Mouse (Mus musculus): ENCODE measurements around the gene Yif1b. TPM values are rescaled to one million over a fixed set of nuclear protein-coding genes. Genes with fewer than 3 reads are reported as not detected.
A peak's percentile ranks its signal among the peaks of the same experiment; 100 is the strongest.
"Not testable (repeated sequence)": the region's sequence is repeated elsewhere in the genome, so short reads cannot be mapped to it uniquely, and the experiment has no call there.

The Yif1b gene
- polyA plus RNA-seq, 1 experiment from 2014 or later, result 114 TPM

- peaks cover 15% of the 10 kb centered on the region for H3K27me3 ChIP-seq (replicated peaks; ENCODE audit: control insufficient read depth, insufficient read depth, low read length)
- H3K4me2 ChIP-seq (ENCODE audit: low read length), result no peak overlapping the region
- WGBS, result 84% methylated on average over 5 of the region's 5 CpGs
- no peak overlapping the region for H3K9ac ChIP-seq (ENCODE audit: low read depth, low read length)
- H3K9me3 ChIP-seq (ENCODE audit: control insufficient read depth, low read length), result no peaks in the 10 kb centered on the region
- ATAC-seq, result no peak
- H3K36me3 ChIP-seq (ENCODE audit: control insufficient read depth, insufficient read depth, low read length), result no peaks in the 10 kb centered on the region
- H3K27ac ChIP-seq (ENCODE audit: low read depth, low read length), result no peak overlapping the region
- H3K4me3 ChIP-seq (ENCODE audit: low read length), result no peak overlapping the region
- H3K4me1 ChIP-seq (ENCODE audit: control insufficient read depth, insufficient read depth, low read depth, low read length), result peaks cover 16% of the 10 kb centered on the region
Observed at GRCm38 (mm10) chr7:29234661-29235060, 3.5 kb upstream of the Yif1b start.

DNA sequence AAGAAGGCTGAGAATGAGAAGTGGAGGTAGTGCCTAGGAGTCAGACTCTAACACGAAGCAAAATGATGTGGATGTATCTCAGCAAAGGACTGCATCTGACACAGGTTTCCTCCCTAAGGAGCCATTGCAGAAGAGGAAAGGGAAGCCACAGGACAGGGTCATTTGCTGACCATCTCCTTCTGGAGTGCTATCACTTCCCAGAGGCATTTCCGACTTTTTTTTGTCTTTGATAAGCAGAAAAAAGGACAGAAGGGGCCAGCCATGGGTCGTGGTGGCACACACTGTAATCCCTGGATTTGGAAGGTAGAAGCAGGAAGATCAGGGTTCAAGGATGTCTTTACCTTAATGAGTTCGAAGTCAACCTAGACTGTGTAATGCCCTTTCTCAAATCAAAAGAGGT, 1.5 kb upstream of the Yif1b start:
- H3K9me3 ChIP-seq (ENCODE audit: control insufficient read depth, low read length), result no peaks in the 10 kb centered on the region
- ATAC-seq, result no peak
- no peak overlapping the region for H3K9ac ChIP-seq (ENCODE audit: low read depth, low read length)
- peaks cover 9% of the 10 kb centered on the region for H3K27me3 ChIP-seq (replicated peaks; ENCODE audit: control insufficient read depth, insufficient read depth, low read length)
- H3K4me2 ChIP-seq (ENCODE audit: low read length), result no peak overlapping the region
- WGBS, result 89% methylated on average over 4 of the region's 4 CpGs
- no peak overlapping the region for H3K27ac ChIP-seq (ENCODE audit: low read depth, low read length)
- H3K4me3 ChIP-seq (ENCODE audit: low read length), result no peak overlapping the region
- H3K36me3 ChIP-seq (ENCODE audit: control insufficient read depth, insufficient read depth, low read length), result no peaks in the 10 kb centered on the region
- H3K4me1 ChIP-seq (ENCODE audit: control insufficient read depth, insufficient read depth, low read depth, low read length), result peaks cover 16% of the 10 kb centered on the region

GRCm38 (mm10) chr7:29237596-29237995, 533 bp upstream of the Yif1b start:
- H3K4me1 ChIP-seq (ENCODE audit: control insufficient read depth, insufficient read depth, low read depth, low read length); H3K36me3 ChIP-seq (ENCODE audit: control insufficient read depth, insufficient read depth, low read length); H3K9me3 ChIP-seq (ENCODE audit: control insufficient read depth, low read length); H3K27me3 ChIP-seq (replicated peaks; ENCODE audit: control insufficient read depth, insufficient read depth, low read length): not testable (repeated sequence)
- Histone ChIP-seq H3K27ac (ENCODE audit: low read depth, low read length) (peak overlapping the region; percentile 89), H3K9ac (ENCODE audit: low read depth, low read length) (peak overlapping the region; percentile 68), H3K4me3 (ENCODE audit: low read length) (peak overlapping the region; percentile 80), H3K4me2 (ENCODE audit: low read length) (peak overlapping the region; percentile 91)
- WGBS, result 28% methylated on average over 6 of the region's 6 CpGs
- peak; percentile 9; the same call in 1 of the 2 replicates for ATAC-seq

- ATAC-seq, result no peak
- Histone ChIP-seq H3K27ac (ENCODE audit: low read depth, low read length) (no peak overlapping the region), H3K4me1 (ENCODE audit: control insufficient read depth, insufficient read depth, low read depth, low read length) (no peaks in the 10 kb centered on the region), H3K27me3 (replicated peaks; ENCODE audit: control insufficient read depth, insufficient read depth, low read length) (peaks cover 20% of the 10 kb centered on the region), H3K4me2 (ENCODE audit: low read length) (no peak overlapping the region), H3K9me3 (ENCODE audit: control insufficient read depth, low read length) (no peaks in the 10 kb centered on the region), H3K9ac (ENCODE audit: low read depth, low read length) (no peak overlapping the region), H3K36me3 (ENCODE audit: control insufficient read depth, insufficient read depth, low read length) (peaks cover 9% of the 10 kb centered on the region; the same call in 1 of the 2 replicates), H3K4me3 (ENCODE audit: low read length) (no peak overlapping the region)
- WGBS, result 88% methylated on average over 7 of the region's 7 CpGs
Observed at GRCm38 (mm10) chr7:29244732-29245416, 6.7 kb downstream of the Yif1b start.

- H3K9me3 ChIP-seq (ENCODE audit: control insufficient read depth, low read length), result no peaks in the 10 kb centered on the region
- H3K4me1 ChIP-seq (ENCODE audit: control insufficient read depth, insufficient read depth, low read depth, low read length), result no peaks in the 10 kb centered on the region
- no peak overlapping the region for H3K4me2 ChIP-seq (ENCODE audit: low read length)
- H3K4me3 ChIP-seq (ENCODE audit: low read length), result no peak overlapping the region
- no peak overlapping the region for H3K27ac ChIP-seq (ENCODE audit: low read depth, low read length)
- H3K27me3 ChIP-seq (replicated peaks; ENCODE audit: control insufficient read depth, insufficient read depth, low read length), result peaks cover 20% of the 10 kb centered on the region
- peaks cover 9% of the 10 kb centered on the region; the same call in 1 of the 2 replicates for H3K36me3 ChIP-seq (ENCODE audit: control insufficient read depth, insufficient read depth, low read length)
- no peak for ATAC-seq
- H3K9ac ChIP-seq (ENCODE audit: low read depth, low read length), result no peak overlapping the region
- 87% methylated on average over 5 of the region's 5 CpGs for WGBS
Observed at GRCm38 (mm10) chr7:29246015-29246414, 7.9 kb downstream of the Yif1b start.

- H3K4me1 ChIP-seq (ENCODE audit: control insufficient read depth, insufficient read depth, low read depth, low read length), result no peaks in the 10 kb centered on the region
- H3K4me3 ChIP-seq (ENCODE audit: low read length), result no peak overlapping the region
- peaks cover 9% of the 10 kb centered on the region; the same call in 1 of the 2 replicates for H3K36me3 ChIP-seq (ENCODE audit: control insufficient read depth, insufficient read depth, low read length)
- peaks cover 20% of the 10 kb centered on the region for H3K27me3 ChIP-seq (replicated peaks; ENCODE audit: control insufficient read depth, insufficient read depth, low read length)
- ATAC-seq, result no peak
- WGBS, result 86% methylated on average over 21 of the region's 21 CpGs
- H3K4me2 ChIP-seq (ENCODE audit: low read length), result no peak overlapping the region
- H3K9ac ChIP-seq (ENCODE audit: low read depth, low read length), result no peak overlapping the region
- H3K9me3 ChIP-seq (ENCODE audit: control insufficient read depth, low read length), result no peaks in the 10 kb centered on the region
- no peak overlapping the region for H3K27ac ChIP-seq (ENCODE audit: low read depth, low read length)
Observed at GRCm38 (mm10) chr7:29246619-29247313, 8.6 kb downstream of the Yif1b start.

- Histone ChIP-seq H3K27me3 (replicated peaks; ENCODE audit: control insufficient read depth, insufficient read depth, low read length) (peaks cover 20% of the 10 kb centered on the region), H3K4me2 (ENCODE audit: low read length) (peak overlapping the region; percentile 47), H3K9ac (ENCODE audit: low read depth, low read length) (no peak overlapping the region), H3K4me3 (ENCODE audit: low read length) (peak overlapping the region; percentile 22), H3K4me1 (ENCODE audit: control insufficient read depth, insufficient read depth, low read depth, low read length) (no peaks in the 10 kb centered on the region), H3K36me3 (ENCODE audit: control insufficient read depth, insufficient read depth, low read length) (peaks cover 9% of the 10 kb centered on the region; the same call in 1 of the 2 replicates), H3K27ac (ENCODE audit: low read depth, low read length) (no peak overlapping the region), H3K9me3 (ENCODE audit: control insufficient read depth, low read length) (no peaks in the 10 kb centered on the region)
- ATAC-seq, result no peak
- 27% methylated on average over 16 of the region's 16 CpGs for WGBS
Observed at GRCm38 (mm10) chr7:29247314-29247700, 9.2 kb downstream of the Yif1b start.

DNA sequence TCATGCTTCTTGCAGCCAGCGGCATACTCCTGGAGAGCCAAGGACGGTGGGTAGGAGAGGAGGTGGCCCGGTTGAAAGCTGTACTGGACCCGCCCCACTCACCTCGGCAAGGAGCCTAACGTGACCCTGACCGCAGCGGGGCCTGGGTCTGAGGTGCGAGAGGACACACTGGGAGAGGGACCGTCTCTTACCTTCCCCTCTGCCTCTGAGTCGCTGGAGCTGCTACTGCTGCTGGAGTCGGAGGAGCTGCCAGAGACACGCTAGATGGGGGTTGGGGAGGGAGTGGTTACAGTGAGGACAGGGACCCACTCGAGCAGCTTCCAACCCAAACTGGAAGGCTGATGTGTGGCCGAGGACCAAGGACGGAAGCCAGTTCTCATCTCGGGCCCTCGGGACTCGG, 9.6 kb downstream of the Yif1b start:
- WGBS, result 18% methylated on average over 19 of the region's 19 CpGs
- no peaks in the 10 kb centered on the region for H3K9me3 ChIP-seq (ENCODE audit: control insufficient read depth, low read length)
- H3K27me3 ChIP-seq (replicated peaks; ENCODE audit: control insufficient read depth, insufficient read depth, low read length), result peaks cover 20% of the 10 kb centered on the region
- H3K4me1 ChIP-seq (ENCODE audit: control insufficient read depth, insufficient read depth, low read depth, low read length), result no peaks in the 10 kb centered on the region
- peak overlapping the region; percentile 27; the same call in 1 of the 2 replicates for H3K9ac ChIP-seq (ENCODE audit: low read depth, low read length)
- no peak for ATAC-seq
- H3K4me2 ChIP-seq (ENCODE audit: low read length), result peak overlapping the region; percentile 47
- no peak overlapping the region for H3K27ac ChIP-seq (ENCODE audit: low read depth, low read length)
- peaks cover 9% of the 10 kb centered on the region; the same call in 1 of the 2 replicates for H3K36me3 ChIP-seq (ENCODE audit: control insufficient read depth, insufficient read depth, low read length)
- peak overlapping the region; percentile 22 for H3K4me3 ChIP-seq (ENCODE audit: low read length)

DNA sequence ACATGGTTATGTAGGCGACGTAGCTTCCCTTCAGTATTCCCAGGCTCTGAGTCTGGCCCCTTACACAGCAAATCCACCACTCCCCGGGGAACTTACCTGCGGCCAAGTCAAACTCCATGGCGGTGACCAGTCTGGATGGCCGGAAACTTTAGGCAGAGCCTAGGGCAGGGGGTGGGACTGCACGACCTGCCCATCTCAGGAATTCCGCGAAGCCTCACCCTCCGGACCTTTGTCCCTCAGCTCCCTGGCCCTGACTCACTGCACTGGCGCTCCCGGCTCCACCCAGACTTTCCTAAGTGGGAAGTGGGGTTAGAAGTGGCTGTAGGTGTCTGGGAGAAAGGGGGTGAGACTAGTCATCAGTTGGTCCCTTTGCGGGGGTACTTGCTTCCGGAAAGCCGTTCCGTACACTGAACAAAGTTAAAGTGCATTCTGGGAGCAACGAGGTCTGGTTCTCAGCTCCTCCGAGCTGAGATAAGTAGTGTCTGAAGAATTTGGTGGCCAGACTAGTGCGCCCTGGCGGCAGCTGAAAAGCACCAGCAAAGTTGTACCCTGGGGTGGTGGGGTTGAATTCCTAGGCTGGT, 10.2 kb downstream of the Yif1b start, which contains the start of gene 2200002D01Rik:
Gene 2200002D01Rik, minus strand, starts transcription at position 206 of the 581 bp plus-strand sequence.
- Histone ChIP-seq H3K4me2 (ENCODE audit: low read length) (peak within 1 kb of the TSS; percentile 47), H3K27ac (ENCODE audit: low read depth, low read length) (no peak within 1 kb of the TSS), H3K36me3 (ENCODE audit: control insufficient read depth, insufficient read depth, low read length) (peaks cover 9% of the 10 kb centered on the region; the same call in 1 of the 2 replicates), H3K9me3 (ENCODE audit: control insufficient read depth, low read length) (no peaks in the 10 kb centered on the region), H3K4me3 (ENCODE audit: low read length) (peak within 1 kb of the TSS; percentile 22), H3K27me3 (replicated peaks; ENCODE audit: control insufficient read depth, insufficient read depth, low read length) (peaks cover 20% of the 10 kb centered on the region), H3K9ac (ENCODE audit: low read depth, low read length) (peak within 1 kb of the TSS; percentile 27; the same call in 1 of the 2 replicates), H3K4me1 (ENCODE audit: control insufficient read depth, insufficient read depth, low read depth, low read length) (no peaks in the 10 kb centered on the region)
- ATAC-seq, result no peak
- WGBS, result 18% methylated on average over 20 of the region's 20 CpGs
